Mouse (Mus musculus): ENCODE results near the gene Papss1. TPM values are rescaled to one million over a fixed set of nuclear protein-coding genes. Genes with fewer than 3 reads are reported as not detected.
"Not testable (repeated sequence)": the region's sequence is repeated elsewhere in the genome, so short reads cannot be mapped to it uniquely, and the experiment has no call there.

The Papss1 gene
- total RNA-seq (2021): 59.4 and 74.9 TPM in 2 replicates
- long read RNA-seq, transcript Papss1-201 (12 exons, 2,600 nt): major isoform, 93 of 121 reads
- long read RNA-seq, transcript Papss1-205 (13 exons, 2,648 nt): minor isoform, 14 of 121 reads
- long read RNA-seq, partial matches to known transcripts: 6 of 121 reads
- long read RNA-seq, other reads (novel, unspliced or antisense): 8 of 121 reads

DNA sequence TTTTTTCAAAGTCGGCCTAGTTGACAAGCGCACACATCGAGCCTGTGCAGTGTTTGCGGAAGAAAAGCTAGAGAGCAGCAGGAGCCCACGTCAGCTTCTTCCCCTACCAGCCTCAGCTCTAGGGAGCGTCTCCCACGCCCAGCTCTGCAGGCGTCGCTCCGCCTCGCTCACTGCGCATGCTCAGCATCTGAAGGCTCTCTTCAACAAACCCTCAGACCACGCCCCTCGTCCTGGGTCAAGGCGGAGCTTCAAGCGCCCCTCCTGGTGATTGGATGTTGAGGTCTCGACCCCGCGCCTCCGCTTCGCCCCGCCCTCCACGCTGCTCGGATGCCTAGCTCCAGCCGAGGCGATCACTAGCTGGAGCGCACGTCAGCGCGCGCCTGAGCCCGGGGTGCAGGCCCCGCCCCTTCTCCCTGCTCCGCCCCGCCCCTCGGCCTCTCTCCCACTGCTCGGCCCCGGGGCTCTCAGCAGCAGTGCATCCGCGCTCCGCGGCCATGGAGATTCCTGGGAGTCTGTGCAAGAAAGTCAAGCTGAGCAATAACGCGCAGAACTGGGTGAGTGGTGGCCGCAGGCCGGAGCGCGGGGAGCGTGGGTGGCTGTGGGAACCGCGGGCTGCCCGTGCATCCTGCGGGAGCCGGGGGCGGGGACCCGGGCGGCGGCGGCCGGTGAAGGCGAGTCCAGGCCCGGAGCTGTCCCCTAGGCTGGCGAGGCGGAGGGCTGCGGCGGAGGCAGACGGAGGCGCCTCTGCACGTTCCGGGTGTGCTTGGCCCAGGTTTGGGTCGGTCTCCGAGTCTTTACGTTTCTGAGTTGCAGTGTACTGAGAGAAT lies at the start of gene Papss1:
Gene Papss1 (plus strand): TSS at position 339 of the 827 bp plus-strand sequence.
- DNase-seq: peak; percentile 100

DNA sequence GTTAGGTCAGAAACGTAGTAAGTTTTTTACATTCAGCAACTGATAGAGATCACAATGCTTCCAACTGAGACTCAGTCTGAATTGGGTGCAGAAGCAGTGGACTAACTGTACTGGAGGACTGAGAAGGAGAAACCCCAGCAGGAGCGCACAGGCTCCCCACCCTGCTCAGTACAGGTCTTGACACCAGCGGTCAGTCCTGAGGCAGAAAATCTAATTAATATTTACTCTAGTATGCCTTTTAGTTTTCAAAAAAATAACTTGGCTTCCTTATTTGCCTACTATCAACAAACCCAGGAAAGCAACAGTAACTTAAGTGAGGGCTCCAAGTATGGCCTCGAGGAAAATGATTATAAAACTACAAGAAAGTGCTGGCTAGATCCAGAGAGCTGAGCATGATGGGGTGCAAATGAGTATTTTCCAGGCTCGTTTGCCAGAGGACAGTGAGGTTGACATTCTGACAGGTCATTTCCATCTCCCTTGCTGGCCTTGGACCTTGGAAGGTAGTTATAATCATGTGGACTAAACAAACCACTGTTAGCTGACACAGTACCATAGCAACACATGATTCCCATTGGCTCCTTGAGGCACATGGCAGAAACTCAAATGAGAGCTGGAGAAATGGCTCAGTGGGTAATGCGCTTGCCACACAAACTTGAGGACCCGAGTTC lies 48.1 kb upstream of the Papss1 start:
- DNase-seq: no peak

DNA sequence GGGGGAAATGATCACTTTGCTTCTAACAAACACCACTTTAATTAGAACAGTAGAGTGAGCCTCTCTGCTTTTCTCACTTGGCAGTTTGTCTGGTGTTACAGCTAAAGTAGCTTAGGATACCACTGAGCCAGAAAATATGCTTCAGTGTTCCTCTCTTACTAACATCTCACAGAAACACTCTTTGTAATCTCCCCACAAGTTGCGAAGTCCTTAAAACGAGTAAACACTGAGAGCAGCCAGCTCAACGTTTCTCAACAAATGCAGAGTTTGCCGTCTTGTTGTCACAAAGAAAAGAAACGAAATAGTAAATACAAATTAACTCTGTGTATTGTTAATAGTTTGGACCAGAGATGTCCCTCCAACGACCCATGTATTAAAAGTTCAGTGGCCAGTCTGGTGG lies 46.8 kb upstream of the Papss1 start:
- no peak for DNase-seq

DNA sequence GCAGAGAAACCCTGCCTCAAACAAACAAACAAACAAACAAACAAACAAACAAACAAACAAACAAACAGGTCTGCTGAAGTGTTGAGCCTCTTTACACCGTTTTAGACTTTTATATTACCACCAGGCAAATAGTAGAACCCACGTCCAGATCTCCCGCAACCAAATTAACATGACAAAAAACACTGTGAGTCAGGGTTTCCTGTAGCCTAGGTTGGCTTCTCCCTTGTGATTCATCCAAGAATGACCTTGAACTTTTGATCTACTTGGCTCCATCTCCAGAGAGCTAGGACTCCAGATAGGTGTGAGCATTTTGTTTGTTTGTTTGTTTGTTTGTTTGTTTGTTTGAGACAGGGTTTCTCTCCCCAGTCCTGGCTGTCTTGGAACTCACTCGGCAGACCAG lies 43.4 kb upstream of the Papss1 start:
- no peak for DNase-seq

DNA sequence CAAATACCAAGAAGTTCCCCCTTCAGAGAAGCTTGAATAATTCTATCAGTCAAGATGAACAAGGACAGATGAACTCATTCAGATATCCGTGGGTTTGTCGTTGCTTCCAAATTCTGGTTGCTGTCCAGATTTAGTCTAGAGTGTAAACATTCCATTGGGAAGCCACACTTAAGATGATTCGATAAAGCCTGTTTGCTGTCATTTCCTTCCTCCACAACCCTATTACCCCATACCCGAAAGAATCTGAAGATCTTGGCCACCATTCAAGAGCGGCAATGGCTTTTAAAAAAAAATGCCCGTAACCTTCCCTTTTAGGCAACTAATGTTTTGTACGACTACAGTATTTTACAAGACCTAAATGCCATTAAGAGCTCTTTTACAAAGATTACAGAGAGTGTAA lies 42.3 kb upstream of the Papss1 start:
- DNase-seq: no peak

DNA sequence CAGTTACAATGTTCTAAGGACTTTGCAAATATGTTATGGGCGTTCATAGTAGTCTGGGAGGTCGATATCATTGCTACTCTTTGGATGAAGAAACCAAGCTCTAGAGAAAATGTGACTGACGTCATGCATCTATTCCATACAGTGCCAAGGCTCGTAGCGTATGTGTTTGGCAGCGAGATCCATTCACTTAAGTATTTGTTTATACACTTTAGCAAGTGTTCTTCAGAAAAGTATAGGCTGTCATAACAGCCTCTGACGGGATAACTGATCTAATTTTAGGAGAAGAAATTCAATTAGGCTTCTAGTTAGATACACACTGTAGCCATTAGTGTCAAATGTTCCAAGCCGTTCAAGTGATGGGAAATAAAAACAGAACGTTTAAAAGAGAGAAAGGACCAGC lies 40.8 kb upstream of the Papss1 start:
- no peak for DNase-seq

DNA sequence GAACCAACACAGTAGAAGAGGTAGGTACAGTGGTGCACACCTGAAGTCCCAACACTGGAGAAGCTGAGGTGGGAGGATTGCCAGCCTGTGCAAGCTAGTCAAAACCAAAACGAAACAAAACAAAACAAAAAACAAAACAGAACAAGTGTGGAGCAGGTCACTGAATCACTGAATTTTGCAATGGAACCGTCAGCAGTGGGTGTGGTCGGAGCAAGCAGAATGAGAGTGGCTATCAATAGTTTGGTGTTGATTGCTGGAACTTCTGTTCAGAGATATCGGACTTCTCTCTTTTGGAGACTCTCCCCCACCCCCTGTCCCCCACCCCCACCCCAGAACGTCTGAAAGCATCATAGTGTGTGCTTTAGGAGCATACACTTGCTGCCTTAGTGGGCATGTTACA lies 40.4 kb upstream of the Papss1 start:
- DNase-seq: no peak

DNA sequence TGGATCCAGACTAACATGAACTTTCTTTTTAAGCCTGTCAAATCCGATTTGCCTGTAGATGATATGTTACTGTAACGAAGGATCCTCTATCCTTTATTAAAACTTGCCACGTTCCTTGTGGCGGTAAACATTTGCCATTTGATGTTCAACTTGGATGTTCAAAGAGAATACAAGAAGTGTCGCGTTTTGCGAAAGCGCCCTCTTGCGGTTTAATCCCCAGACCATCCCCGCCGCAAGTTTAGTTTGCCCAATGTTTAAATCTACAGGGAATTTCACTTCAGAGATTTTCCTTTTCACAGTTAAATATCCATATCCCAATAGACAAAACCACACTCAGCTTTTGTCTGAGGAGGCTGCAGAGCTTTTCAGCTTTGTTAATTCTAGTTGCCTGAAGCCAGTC lies 39.8 kb upstream of the Papss1 start:
- DNase-seq: peak; percentile 57

DNA sequence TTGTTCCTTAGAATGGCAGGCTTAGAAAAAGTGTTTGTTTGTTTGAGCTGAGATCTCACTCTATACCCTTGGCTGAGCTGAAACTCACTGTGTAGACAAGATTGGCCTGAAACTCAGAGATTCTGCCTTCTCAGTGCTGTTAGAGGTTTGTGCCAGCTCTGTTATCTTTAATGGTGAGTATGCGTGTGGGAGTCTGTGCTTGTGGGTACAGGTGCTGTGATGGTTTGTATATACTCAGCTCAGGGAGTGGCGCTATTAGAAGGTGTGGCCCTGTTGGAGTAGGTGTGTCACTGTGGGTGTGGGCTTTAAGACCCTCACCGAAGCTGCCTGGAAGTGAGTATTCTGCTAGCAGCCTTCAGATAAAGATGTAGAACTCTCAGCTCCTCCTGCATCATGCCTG lies 39.3 kb upstream of the Papss1 start:
- no peak for DNase-seq

DNA sequence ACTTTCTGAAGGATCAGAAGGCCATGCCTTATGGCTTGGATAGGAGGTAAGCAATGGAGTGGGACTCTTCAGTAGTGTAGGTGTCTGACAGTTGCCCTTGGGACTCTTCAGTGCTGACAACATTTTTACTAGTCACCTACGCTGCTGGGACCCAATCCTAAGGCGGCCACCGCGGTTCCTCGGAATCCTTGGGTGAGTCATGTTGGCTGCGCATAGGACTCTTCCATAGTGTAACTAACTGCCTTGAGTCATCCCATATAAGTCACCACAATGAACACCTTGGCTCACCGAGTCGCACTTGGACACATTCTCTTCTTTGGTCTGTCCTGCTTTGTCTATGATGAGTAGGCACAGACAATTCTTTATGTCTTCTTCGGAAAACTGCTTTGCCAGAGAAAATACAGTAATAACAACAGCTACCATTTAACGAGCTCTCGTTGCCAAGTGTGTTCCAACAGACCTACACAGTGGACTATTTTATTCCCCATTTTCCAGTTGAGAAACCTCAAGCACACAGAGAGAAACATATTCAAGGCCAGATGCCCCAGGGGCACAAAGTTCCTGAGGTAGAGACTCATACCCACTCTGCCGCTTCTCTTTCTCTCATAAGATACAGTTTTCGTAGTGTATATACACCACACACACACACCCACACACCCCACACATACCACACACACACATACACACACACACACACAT lies 23.2 kb upstream of the Papss1 start:
- no peak for DNase-seq

DNA sequence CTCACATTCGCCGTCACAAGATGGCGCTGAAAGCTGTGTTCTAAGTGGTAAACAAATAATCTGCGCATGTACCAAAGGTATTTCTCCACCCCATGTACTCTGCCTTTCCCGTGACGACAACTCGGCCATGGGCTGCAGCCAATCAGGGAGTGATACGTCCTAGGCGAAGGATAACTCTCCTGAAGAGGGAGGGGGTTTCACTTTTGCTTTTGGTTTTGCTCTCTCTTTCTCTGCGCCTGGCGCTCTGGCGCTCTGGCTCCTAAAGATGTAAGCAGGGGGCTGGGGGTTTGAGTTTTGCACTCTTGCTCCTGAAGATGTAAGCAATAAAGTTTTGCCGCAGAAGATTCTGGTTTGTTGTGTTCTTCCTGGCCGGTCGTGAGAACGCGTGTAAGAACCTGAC lies 17.0 kb upstream of the Papss1 start:
- not testable (repeated sequence) for DNase-seq

DNA sequence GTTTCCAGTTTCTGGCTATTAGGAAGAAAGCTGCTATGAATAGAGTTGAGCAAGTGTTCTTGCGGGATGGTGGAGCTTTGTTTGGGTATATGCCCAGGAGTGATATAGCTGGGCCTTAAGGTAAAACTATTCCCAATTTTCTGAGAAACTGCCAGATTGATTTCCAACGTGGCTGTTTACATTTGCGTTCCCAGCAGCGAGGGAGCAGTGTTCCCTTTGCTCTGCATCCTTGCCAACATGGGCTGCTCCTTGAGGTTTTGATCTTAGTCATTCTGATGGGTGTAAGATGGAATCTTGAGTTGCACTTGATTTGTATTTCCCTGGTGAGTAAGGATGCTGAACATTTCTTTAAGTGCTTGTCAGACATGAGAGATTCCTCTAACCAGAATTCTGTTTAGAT lies 14.5 kb upstream of the Papss1 start:
- DNase-seq: no peak

DNA sequence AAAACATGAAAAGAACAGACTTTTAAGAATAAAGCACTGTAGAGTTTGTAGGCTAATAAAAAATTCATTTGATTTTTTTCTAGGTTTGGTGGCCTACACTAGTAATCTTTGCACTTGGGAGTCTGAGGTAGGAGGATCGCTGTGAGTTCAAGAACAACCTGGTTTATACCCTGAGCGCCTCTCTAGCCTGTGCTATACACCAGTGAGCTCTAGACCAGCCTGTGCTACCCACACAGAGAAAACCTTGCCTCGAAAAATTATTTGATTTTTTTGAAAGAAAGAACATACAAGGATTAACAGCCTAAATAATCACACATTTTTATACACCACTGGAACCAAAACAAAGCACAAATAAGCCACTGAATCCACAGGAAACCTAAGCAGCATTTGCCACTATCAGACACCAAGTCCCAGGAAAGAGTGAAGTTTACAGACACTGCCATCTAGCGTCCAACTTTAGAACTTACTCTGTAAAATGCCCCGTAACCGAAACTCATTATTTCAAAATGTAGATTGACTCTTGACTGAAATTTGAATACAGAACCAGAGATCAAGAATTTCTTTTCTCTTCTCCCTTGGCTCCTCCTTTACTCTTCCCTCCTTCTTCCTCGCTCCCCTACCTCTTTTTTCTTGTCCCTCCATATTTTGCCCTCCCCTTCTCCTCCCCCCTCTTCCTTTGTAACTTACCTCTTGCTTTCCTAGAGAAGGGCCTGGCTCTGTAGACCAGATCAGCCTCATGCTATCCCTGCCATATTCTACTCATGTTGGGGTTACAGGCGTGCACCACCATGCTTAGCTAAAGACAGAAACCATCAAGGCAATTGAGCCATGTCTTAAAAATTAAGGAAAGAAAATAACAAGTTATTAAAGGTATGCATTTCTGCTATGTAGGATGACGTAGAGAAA lies 12.0 kb upstream of the Papss1 start:
- DNase-seq: no peak

DNA sequence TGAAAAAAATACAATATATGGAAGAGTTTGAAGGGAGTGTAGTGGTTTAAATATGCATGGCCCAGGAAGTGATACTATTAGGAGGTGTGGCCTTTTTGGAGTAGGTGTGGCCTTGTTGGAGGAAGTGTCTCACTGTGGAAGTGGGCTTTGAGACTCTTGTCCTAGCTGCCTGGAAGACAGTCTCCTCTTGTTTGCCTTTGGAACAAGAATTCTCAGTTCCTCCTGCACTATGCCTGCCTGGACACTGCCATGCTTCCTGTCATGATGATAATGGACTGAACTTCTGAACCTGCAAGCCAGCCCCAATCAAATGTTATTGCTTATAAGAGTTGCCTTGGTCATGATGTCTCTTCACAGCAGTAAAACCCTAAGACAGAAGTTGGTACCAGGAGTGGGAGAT lies 8.8 kb upstream of the Papss1 start:
- DNase-seq: no peak

DNA sequence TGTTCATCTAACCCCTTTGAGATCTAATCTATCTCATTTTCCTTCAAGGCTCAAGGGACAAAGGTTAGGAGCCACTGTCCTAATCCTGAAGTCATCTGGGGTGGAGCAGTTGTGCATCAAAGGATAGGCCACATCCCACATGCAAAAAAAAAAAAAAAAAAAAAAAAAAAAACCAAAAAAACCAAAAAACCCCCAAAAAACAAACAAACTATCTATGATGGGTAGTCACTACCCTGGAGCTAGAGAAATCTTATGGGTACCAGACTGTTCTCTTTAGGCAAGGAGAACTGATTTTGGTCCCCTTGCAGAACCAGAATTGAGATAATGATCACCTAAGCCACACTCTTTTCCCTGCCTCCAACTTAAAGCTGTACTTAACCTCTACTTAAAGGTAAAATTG lies 3.0 kb upstream of the Papss1 start:
- no peak for DNase-seq

DNA sequence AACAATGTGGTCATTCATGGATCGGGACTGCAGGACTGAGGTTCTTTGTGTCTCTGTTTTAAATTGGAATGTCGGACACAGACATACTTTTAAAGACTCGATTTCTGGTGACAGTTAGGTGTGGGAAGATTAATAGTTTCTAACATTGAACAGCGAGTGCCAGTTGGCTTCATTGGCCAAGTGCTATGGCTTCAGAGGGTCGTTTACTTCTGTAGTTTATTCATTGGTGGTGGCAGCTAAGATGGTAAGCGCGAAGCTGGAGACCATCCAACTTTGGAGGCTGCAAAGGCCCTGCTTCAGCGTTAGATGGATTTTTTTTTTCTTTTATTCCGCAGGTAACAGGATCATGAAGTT lies 666 bp downstream of the Papss1 start:
- peak; percentile 15 for DNase-seq

DNA sequence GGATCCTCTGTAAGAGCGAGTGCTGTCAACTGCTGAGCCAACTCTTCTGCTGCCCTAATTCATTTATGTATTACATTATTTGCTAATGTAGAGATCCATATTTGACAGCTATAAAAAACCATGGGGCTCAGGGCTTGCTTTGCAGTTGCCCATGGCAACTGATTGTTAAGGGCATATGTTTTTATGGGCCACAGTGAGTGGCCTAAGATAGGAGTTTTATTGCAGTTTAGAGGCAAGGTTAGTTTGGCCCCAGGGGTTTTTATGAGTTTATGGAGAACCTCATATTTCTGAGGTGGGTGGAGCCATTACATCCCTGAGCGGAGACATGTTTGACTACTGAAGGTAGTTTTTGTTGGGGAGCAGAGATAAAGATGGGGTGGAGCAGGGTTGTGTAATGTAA lies 1.7 kb downstream of the Papss1 start:
- DNase-seq: no peak

DNA sequence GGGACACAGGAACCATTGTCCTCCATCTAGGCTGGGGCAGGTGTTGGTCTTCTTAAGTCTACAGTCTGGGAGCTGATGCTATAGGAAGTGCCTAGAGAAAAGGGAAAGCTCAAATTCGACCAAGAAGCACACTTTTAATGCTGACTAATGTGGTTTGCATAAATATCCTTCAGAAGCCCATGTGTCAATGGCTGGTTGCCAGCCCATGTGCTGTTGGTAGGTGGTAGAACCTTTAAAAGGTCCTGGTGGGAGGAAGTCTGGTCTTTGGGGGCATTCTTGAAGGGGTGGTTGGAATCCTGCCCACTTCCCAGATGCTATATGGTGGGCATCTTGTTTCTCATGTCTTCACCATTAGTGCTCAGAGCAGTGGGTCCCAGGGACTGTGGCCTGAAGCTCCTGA lies 5.9 kb downstream of the Papss1 start:
- no peak for DNase-seq

DNA sequence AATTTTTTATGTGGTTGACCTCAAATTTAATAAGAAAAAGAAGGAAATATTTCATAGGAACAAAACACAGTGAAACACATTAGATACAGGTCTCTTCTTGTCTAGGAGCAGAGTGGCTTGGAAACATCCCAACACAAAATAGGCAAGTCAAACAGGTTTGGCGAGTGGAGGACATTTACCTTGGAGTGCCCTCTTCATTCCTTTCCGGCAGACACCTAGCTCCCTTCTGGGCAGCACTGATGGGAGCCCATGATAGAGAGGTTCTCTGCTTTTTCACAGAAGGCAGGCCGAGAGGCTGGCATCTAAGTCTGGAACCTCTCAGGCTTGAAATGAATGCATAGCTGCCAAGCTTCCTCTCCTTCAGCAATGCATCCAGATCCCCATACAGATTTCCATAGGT lies 9.0 kb downstream of the Papss1 start:
- DNase-seq: no peak

DNA sequence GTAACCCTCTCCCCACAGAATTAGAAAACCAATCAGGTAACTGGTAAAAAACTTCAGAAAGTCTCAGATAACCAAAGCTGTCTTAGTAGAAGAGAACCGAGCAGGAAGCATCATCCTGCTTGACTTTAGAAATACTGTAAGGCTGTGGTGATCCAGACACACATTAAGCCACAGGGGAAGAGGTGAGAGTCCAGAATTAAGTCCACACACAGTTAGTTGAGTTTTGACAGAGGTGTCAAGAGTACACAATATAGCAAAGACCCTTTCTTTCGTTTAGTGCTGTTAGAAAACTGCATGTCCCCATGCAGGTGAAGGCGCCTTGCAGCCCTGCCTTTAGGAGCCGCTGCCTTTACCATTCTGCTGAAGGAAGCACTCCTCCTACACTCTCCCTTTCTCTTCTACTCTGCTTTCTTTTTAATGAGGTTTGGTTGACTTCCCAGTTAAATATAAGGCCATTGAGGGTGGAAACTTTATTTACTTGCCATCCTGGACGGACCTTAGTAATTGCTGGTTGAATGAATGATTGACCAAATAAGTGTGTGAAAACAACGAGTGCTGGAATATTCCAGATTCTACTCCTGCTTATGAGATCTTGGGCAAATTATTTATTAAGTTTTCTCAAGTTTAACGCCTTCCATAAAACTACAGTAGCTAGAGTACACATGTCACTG lies 14.0 kb downstream of the Papss1 start:
- no peak for DNase-seq

DNA sequence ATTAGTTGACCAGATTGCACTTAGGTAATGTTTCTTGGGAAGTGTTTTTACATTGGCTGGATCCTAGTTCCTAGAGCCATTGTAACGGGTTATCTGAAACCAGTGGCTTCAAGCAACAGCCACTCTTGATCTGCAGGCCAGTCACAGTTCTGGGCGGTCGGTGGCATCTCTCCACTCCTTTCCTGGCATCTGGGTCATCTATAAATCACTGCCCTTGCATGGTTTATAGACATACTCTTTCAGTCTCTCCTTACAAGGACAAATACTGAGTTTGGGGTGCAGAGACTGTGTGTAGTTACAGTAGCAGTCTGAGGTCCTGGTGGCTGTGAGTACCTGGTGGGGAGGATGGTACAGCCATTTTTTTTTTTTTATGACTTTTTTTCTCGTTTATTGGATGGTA lies 15.5 kb downstream of the Papss1 start:
- peak; percentile 45 for DNase-seq
